Mouse (Mus musculus) CH12.LX (cell line): Measurements from ENCODE around the gene Sorcs1.

ENCODE experiments used
- CTCF ChIP-seq, 2 experiments: IDR thresholded peaks in 1 of 2; conservative IDR thresholded peaks in 1 of 2; 2 replicates each; pipeline ENCODE4 v1.5.1; 2011 to 2012; ENCODE audit warnings: low read depth in 2 of 2, low read length in 2 of 2, improper control_type of control experiment in 1 of 2, inconsistent platforms in 1 of 2, mild to moderate bottlenecking in 1 of 2, moderate library complexity in 1 of 2
- E2F4 ChIP-seq: IDR thresholded peaks from 2 replicates; pipeline ENCODE4 v1.6.1; 2011; ENCODE audit warnings: low read depth, low read length, improper control_type of control experiment; ENCODE audit not compliant: insufficient replicate concordance
- MAX ChIP-seq: IDR thresholded peaks from 2 replicates; pipeline ENCODE4 v1.6.1; 2011; ENCODE audit warnings: low read length, improper control_type of control experiment
- POLR2A ChIP-seq: IDR thresholded peaks from 2 replicates; pipeline ENCODE4 v1.6.1; 2011; ENCODE audit warnings: low read depth, mild to moderate bottlenecking, improper control_type of control experiment, low read length
- RCOR1 ChIP-seq: conservative IDR thresholded peaks from 2 replicates; pipeline ENCODE4 v1.6.1; 2012; ENCODE audit warnings: low read depth, mild to moderate bottlenecking, inconsistent platforms, low read length, improper control_type of control experiment

DNA sequence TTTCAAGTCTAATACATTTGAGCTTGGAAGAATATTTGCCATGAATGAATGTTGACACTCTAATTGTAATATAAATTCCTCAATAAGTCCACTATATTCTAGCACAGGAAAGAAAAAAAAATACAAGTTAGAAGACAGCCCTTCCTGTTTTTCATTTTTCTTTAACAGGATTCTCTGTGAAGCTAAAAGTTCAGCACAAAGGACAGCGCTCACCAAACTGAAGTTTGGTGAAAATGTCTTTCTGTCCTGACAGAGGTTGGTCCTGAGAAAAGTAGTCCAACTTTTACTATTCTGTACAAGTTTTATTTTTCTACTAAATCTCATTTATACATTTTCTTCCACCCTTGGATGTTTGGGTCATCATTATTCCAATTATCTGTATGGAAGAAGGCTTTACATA is 543.8 kb downstream of the Sorcs1 start:
- TF ChIP-seq POLR2A (no peak), CTCF (conservative IDR thresholded peaks at IDR 0.05 in 1 of 2, IDR thresholded peaks at IDR 0.05 in 1 of 2; ENCODE audit: low read depth in 2 of 2, low read length in 2 of 2) (no peak), E2F4 (no peak), RCOR1 (no peak), MAX (no peak)
